Mouse (Mus musculus) thymus, postnatal 0 days (tissue): ENCODE data around the gene Dcun1d4. TPM values are rescaled to one million over a fixed set of nuclear protein-coding genes. Genes with fewer than 3 reads are reported as not detected.
"Not testable (repeated sequence)": the region's sequence is repeated elsewhere in the genome, so short reads cannot be mapped to it uniquely, and the experiment has no call there.

Experiments
- DNase-seq: peaks from one replicate; pipeline ENCODE4 v3.0.0-alpha.2; 2015; ENCODE audit warnings: low spot score
- polyA plus RNA-seq: library from polyadenylated mRNA; unstranded; fragments of >200 nt; fragmentation: Nextera tagmentation; extraction: Ambion mirVana; gene quantifications from 2 replicates; pipeline ENCODE4 v1.2.1, GENCODE M21; 2015

The Dcun1d4 gene
- polyA plus RNA-seq, 1 experiment from 2014 or later: 5.9 TPM

GRCm38 (mm10) chr5:73545641-73546040 is 64.8 kb downstream of the Dcun1d4 start:
- DNase-seq: no peak

- DNase-seq: no peak
Measured at GRCm38 (mm10) chr5:73547252-73547651, 66.5 kb downstream of the Dcun1d4 start.

- no peak for DNase-seq
Measured at GRCm38 (mm10) chr5:73548237-73548636, 67.4 kb downstream of the Dcun1d4 start.

GRCm38 (mm10) chr5:73548838-73549237 is 68.0 kb downstream of the Dcun1d4 start:
- DNase-seq: no peak

- DNase-seq: no peak
Measured at GRCm38 (mm10) chr5:73551836-73552235, 71.0 kb downstream of the Dcun1d4 start.

GRCm38 (mm10) chr5:73553903-73554302 is 73.1 kb downstream of the Dcun1d4 start:
- DNase-seq: no peak

GRCm38 (mm10) chr5:73555096-73555852 is 74.5 kb downstream of the Dcun1d4 start:
- no peak for DNase-seq

GRCm38 (mm10) chr5:73556733-73557425 is 76.1 kb downstream of the Dcun1d4 start:
- DNase-seq: no peak

- no peak for DNase-seq
Measured at GRCm38 (mm10) chr5:73558756-73559155, 78.0 kb downstream of the Dcun1d4 start.

- DNase-seq: no peak
Measured at GRCm38 (mm10) chr5:73564038-73564437, 83.2 kb downstream of the Dcun1d4 start.

GRCm38 (mm10) chr5:73566119-73566518 is 85.3 kb downstream of the Dcun1d4 start:
- no peak for DNase-seq

GRCm38 (mm10) chr5:73566892-73567291 is 86.1 kb downstream of the Dcun1d4 start:
- no peak for DNase-seq

- no peak for DNase-seq
Measured at GRCm38 (mm10) chr5:73569181-73569580, 88.4 kb downstream of the Dcun1d4 start.

GRCm38 (mm10) chr5:73571395-73572156 is 90.8 kb downstream of the Dcun1d4 start:
- DNase-seq: no peak

- DNase-seq: no peak
Measured at GRCm38 (mm10) chr5:73572846-73573245, 92.0 kb downstream of the Dcun1d4 start.

GRCm38 (mm10) chr5:73573789-73574188 is 93.0 kb downstream of the Dcun1d4 start:
- DNase-seq: no peak

- no peak for DNase-seq
Measured at GRCm38 (mm10) chr5:73574616-73575015, 93.8 kb downstream of the Dcun1d4 start.

- no peak for DNase-seq
Measured at GRCm38 (mm10) chr5:73576708-73577107, 95.9 kb downstream of the Dcun1d4 start.

- no peak for DNase-seq
Measured at GRCm38 (mm10) chr5:73578131-73578530, 97.3 kb downstream of the Dcun1d4 start.

- not testable (repeated sequence) for DNase-seq
Measured at GRCm38 (mm10) chr5:73584011-73584410, 103.2 kb downstream of the Dcun1d4 start.

GRCm38 (mm10) chr5:73585212-73586115 is 104.7 kb downstream of the Dcun1d4 start:
- DNase-seq: no peak
